Mouse (Mus musculus): ENCODE data around the gene Zfp786. TPM values are rescaled to one million over a fixed set of nuclear protein-coding genes. Genes with fewer than 3 reads are reported as not detected.
"Not testable (repeated sequence)": the region's sequence is repeated elsewhere in the genome, so short reads cannot be mapped to it uniquely, and the experiment has no call there.

Zfp786 gene
- total RNA-seq, 4 experiments from 2014 or later, result 0.65 to 1.8 (median 0.85) TPM

DNA sequence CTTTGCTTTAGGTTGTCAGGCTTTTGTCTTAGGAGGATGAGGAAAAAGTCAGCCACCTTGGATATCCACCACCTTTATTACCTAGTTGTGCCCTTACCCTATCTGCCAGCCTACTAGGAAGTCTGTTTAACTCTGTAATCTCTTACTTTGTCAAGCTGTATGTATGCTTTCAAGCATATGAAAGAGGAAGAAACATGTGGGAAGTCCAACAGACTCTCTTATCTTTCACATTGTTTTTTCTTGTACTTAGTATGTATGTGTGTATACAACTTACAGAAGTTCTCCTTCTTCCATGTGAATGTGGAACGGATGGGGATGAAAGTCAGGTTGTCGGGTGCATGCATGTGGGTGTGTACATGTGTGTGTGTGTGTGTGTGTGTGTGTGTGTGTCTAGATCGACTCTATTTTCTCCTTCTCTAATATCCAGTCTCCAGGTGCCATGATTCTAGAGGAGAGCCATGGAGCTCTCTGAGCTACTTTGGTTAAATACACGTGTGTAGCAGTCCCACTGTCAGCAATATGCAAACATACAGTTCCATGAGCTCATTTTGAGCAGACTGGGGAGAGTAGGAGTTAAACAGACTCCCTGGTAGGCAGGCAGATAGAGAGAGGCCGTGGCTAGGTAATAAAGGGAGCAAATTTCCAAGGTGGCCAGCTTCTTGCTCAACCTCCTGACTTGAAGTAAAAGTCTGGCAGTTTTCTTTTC is 45.8 kb downstream of the Zfp786 start:
- no peak for DNase-seq (ENCODE audit: low spot score in 2 of 2)

DNA sequence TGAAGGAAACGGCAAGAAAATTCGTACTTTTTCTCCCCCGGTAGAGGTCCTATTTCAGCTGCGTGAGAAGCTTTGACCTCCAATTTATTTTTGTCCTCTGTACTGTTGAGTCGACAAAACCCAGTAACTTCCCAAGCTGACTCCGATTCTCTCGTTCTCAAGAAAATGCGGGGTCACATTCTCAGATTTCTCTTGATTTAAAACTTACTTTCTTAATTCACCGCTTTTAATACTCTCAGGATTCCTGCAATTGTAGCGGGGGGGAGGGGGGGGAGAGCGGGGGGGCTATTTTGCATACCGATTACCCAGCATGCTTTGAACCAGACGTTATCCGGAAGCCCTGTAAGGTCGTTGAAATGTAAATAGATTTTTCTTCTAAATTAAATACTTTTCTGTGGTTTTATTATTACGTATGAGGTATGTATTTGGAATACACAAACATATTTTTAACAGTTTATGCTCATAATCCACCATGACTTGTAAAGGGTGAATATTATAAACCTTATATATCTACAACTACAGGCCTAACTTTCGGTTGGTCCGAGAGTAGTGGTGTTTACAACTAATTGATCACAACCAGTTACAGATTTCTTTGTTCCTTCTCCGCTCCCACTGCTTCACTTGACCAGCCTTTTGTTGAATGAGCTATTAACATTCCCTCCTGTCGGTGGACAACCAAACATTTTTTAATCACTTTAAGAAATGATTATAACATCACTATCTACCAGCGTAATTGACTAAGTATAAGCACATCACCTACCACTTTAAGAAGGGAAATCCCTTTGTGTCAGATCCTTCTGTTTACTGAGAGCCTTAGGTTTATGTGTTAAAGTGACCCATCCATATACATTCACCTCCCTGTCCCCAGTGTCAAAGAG is 49.3 kb downstream of the Zfp786 start:
- no peak for DNase-seq (ENCODE audit: low spot score in 2 of 2)

- DNase-seq (ENCODE audit: low spot score in 2 of 2), result no peak
Measured at GRCm38 (mm10) chr6:47780576-47781013, 50.1 kb downstream of the Zfp786 start.

DNA sequence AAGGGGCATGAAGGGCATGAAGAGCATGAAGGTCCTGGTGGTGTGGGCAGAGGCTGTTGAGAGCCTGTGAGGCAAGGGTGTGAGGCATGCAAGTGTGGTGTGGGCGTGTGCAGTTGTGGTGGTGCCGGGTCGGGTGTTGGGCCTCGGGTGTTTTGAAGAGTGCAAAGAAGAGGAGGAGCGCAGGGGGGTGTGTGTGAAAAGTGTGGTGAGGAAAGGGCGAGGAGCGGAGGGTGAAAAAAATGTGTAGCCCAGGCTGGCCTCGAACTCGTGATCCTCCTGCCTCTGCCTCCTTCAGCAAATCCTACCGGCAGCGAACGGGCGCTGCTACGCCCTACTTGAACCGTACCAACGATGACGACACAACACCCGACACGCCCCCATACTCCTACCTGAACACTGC is 58.9 kb downstream of the Zfp786 start:
- DNase-seq (ENCODE audit: low spot score in 2 of 2), result not testable (repeated sequence)

DNA sequence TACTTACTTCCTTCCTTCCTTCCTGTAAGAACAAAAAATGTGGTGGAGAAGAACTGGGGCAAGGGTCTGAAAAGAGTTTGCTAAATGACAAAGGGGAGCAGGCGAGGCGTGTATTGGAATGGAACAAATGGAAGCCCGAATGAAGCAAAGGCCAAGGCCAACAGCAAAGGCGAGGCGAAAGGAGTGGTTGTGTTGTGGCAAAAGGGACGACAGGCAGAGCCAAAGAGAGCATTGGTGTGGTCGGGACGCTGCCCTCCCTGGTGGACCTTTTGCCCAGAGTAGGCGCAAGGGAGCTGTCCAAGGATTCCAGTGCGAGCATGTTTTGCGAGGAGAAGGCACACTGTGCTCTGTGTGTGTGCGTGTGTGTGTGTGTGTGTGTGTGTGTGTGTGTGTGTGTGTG is 59.6 kb downstream of the Zfp786 start:
- not testable (repeated sequence) for DNase-seq (ENCODE audit: low spot score in 2 of 2)

- DNase-seq (ENCODE audit: low spot score in 2 of 2), result not testable (repeated sequence)
Measured at GRCm38 (mm10) chr6:47769861-47770260, 60.8 kb downstream of the Zfp786 start.

Small RNAs within 50 kb of the gene (microRNA-seq; reads per million reads assigned to microRNA genes)
- not detected for gene Mir704

Other genes with a start within 250 kb of the Zfp786 start
- gene Ezh2, start 235.5 kb downstream of the Zfp786 start, total RNA-seq (2022), result 1 to 10 TPM; 6.3 to 7.3 (median 6.6) TPM
- 10 to 100 TPM in 2 of 4 experiments, 1 to 10 TPM in 2; 8.4 to 12.5 (median 10.4) TPM for gene Pdia4, start 17.4 kb downstream of the Zfp786 start, total RNA-seq (2022)
- 1 to 10 TPM; 5.2 to 6.9 (median 6.2) TPM for gene Zfp398, start 4.8 kb upstream of the Zfp786 start, total RNA-seq (2022)
- 1 to 10 TPM; 4.7 to 5.9 (median 4.9) TPM for gene Zfp282, start 46.3 kb upstream of the Zfp786 start, total RNA-seq (2022)
- gene Zfp212, start 89.6 kb upstream of the Zfp786 start, total RNA-seq (2022), result 10 to 100 TPM in 1 of 4 experiments, 1 to 10 TPM in 3; 7.0 to 10.2 (median 9.1) TPM
- gene Zfp956, start 122.5 kb upstream of the Zfp786 start, total RNA-seq (2022), result 1 to 10 TPM; 6.0 to 9.0 (median 8.1) TPM
- 10 to 100 TPM; 20.6 to 24.3 (median 22.9) TPM for gene Zfp777, start 218.0 kb upstream of the Zfp786 start, total RNA-seq (2022)

Measured in gastrocnemius, adult 8-10 months (tissue).